Mouse (Mus musculus) embryonic facial prominence, embryonic 11.5 days (tissue): Measurements from ENCODE around the gene Slc7a1. TPM values are rescaled to one million over a fixed set of nuclear protein-coding genes. Genes with fewer than 3 reads are reported as not detected.
"Not testable (repeated sequence)": the region's sequence is repeated elsewhere in the genome, so short reads cannot be mapped to it uniquely, and the experiment has no call there.

ENCODE experiments used
- ATAC-seq: fragments of 200-750 bp; cut with Nextera tagmentation; replicated peaks from 2 replicates; pipeline ENCODE4 v1.8.0; 2017; ENCODE audit warnings: low read depth; ENCODE audit not compliant: insufficient number of reproducible peaks, low FRiP score, low TSS enrichment
- DNase-seq: peaks from one replicate; pipeline ENCODE4 v3.0.0-alpha.2; 2015; ENCODE audit warnings: low spot score
- H3K27ac ChIP-seq: fragments of 300-500 bp; sonication (generic); replicated peaks from 2 replicates; pipeline ENCODE4 v1.5.1; 2014; ENCODE audit warnings: mild to moderate bottlenecking, low read depth, low read length, control low read depth
- H3K27me3 ChIP-seq: fragments of 300-500 bp; sonication (generic); 2 replicates; pipeline ENCODE4 v1.6.1; 2014; ENCODE audit warnings: mild to moderate bottlenecking, low read length, moderate library complexity, mixed read lengths; ENCODE audit not compliant: control insufficient read depth, insufficient read depth
- H3K36me3 ChIP-seq: fragments of 300-500 bp; sonication (generic); replicated peaks from 2 replicates; pipeline ENCODE4 v1.6.1; 2014; ENCODE audit warnings: low read depth, mild to moderate bottlenecking, low read length, moderate library complexity, mixed read lengths; ENCODE audit not compliant: control insufficient read depth, insufficient read depth
- H3K4me1 ChIP-seq: fragments of 300-500 bp; sonication (generic); 2 replicates; pipeline ENCODE4 v1.6.1; 2014; ENCODE audit warnings: low read length, mixed read lengths; ENCODE audit not compliant: control insufficient read depth, insufficient read depth
- H3K4me2 ChIP-seq: fragments of 300-500 bp; sonication (generic); 2 replicates; pipeline ENCODE4 v1.6.1; 2014; ENCODE audit warnings: low read depth, mild to moderate bottlenecking, control low read depth, low read length, moderate library complexity
- H3K4me3 ChIP-seq: fragments of 300-500 bp; sonication (generic); 2 replicates; pipeline ENCODE4 v1.5.1; 2014; ENCODE audit warnings: low read depth, low read length, control low read depth
- H3K9ac ChIP-seq: fragments of 300-500 bp; sonication (generic); replicated peaks from 2 replicates; pipeline ENCODE4 v1.6.1; 2014; ENCODE audit warnings: mild to moderate bottlenecking, control low read depth, low read length
- H3K9me3 ChIP-seq: fragments of 300-500 bp; sonication (generic); replicated peaks from 2 replicates; pipeline ENCODE4 v1.6.1; 2016; ENCODE audit warnings: mild to moderate bottlenecking, low read length, inconsistent platforms, mixed read lengths; ENCODE audit not compliant: control insufficient read depth
- WGBS: fragments of 180-500 bp; shearing (Covaris S2); extraction: QIAGEN DNeasy Blood & Tissue Kit; methylation state at CpG from one replicate; pipeline ENCODE4 v1.1.7; 2014; 5-methylcytosine and 5-hydroxymethylcytosine counted together
- polyA plus RNA-seq: library from polyadenylated mRNA; unstranded; fragments of >200 nt; fragmentation: Nextera tagmentation; extraction: Ambion mirVana; gene quantifications from 2 replicates; pipeline ENCODE4 v1.2.1, GENCODE M21; 2014

Gene Slc7a1
- polyA plus RNA-seq, 1 experiment from 2014 or later: 10.9 TPM

GRCm38 (mm10) chr5:148328982-148329381 is 70.7 kb downstream of the Slc7a1 start:
- Histone ChIP-seq H3K9ac (no peak overlapping the region), H3K4me1 (no peaks in the 10 kb centered on the region), H3K36me3 (no peaks in the 10 kb centered on the region), H3K27ac (no peak overlapping the region), H3K9me3 (no peaks in the 10 kb centered on the region), H3K27me3 (no peaks in the 10 kb centered on the region), H3K4me2 (no peak overlapping the region), H3K4me3 (no peak overlapping the region)
- ATAC-seq: no peak
- no peak for DNase-seq
- WGBS: 93% methylated on average over 3 of the region's 3 CpGs

- not testable (repeated sequence) for H3K27me3 ChIP-seq, ATAC-seq, H3K27ac ChIP-seq, H3K36me3 ChIP-seq, H3K4me3 ChIP-seq, H3K4me2 ChIP-seq, H3K4me1 ChIP-seq, DNase-seq, H3K9me3 ChIP-seq, H3K9ac ChIP-seq
- 86% methylated on average over 9 of the region's 9 CpGs for WGBS
Measured at GRCm38 (mm10) chr5:148326295-148326694, 73.4 kb downstream of the Slc7a1 start.

GRCm38 (mm10) chr5:148325317-148325885 is 74.3 kb downstream of the Slc7a1 start:
- WGBS: 53% methylated on average over 4 of the region's 4 CpGs
- H3K4me2 ChIP-seq: no peak overlapping the region
- H3K36me3 ChIP-seq: no peaks in the 10 kb centered on the region
- no peaks in the 10 kb centered on the region for H3K27me3 ChIP-seq
- no peak overlapping the region for H3K4me3 ChIP-seq
- ATAC-seq (no peak), DNase-seq (peak; percentile 74)
- H3K9ac ChIP-seq: no peak overlapping the region
- H3K27ac ChIP-seq: no peak overlapping the region
- H3K4me1 ChIP-seq: no peaks in the 10 kb centered on the region
- no peaks in the 10 kb centered on the region for H3K9me3 ChIP-seq

GRCm38 (mm10) chr5:148314931-148315330 is 84.8 kb downstream of the Slc7a1 start:
- H3K36me3 ChIP-seq: no peaks in the 10 kb centered on the region
- H3K9ac ChIP-seq: no peak overlapping the region
- no peaks in the 10 kb centered on the region for H3K9me3 ChIP-seq
- no peaks in the 10 kb centered on the region for H3K27me3 ChIP-seq
- DNase-seq (no peak), ATAC-seq (no peak)
- WGBS: 89% methylated on average over 5 of the region's 5 CpGs
- no peak overlapping the region for H3K4me2 ChIP-seq
- no peak overlapping the region for H3K27ac ChIP-seq
- no peak overlapping the region for H3K4me3 ChIP-seq
- no peaks in the 10 kb centered on the region for H3K4me1 ChIP-seq

GRCm38 (mm10) chr5:148312443-148312842 is 87.3 kb downstream of the Slc7a1 start:
- H3K9ac ChIP-seq: no peak overlapping the region
- DNase-seq (no peak), ATAC-seq (no peak)
- H3K4me3 ChIP-seq: no peak overlapping the region
- H3K27me3 ChIP-seq: no peaks in the 10 kb centered on the region
- H3K9me3 ChIP-seq: no peaks in the 10 kb centered on the region
- H3K27ac ChIP-seq: no peak overlapping the region
- no peak overlapping the region for H3K4me2 ChIP-seq
- H3K4me1 ChIP-seq: no peaks in the 10 kb centered on the region
- H3K36me3 ChIP-seq: no peaks in the 10 kb centered on the region
- 46% methylated on average over 2 of the region's 2 CpGs for WGBS

- Histone ChIP-seq H3K4me1 (no peaks in the 10 kb centered on the region), H3K4me2 (no peak overlapping the region), H3K9me3 (no peaks in the 10 kb centered on the region), H3K27me3 (no peaks in the 10 kb centered on the region), H3K27ac (no peak overlapping the region), H3K9ac (no peak overlapping the region), H3K4me3 (no peak overlapping the region), H3K36me3 (no peaks in the 10 kb centered on the region)
- 72% methylated on average over 10 of the region's 10 CpGs for WGBS
- ATAC-seq (no peak), DNase-seq (no peak)
Measured at GRCm38 (mm10) chr5:148310790-148311189, 88.9 kb downstream of the Slc7a1 start.

GRCm38 (mm10) chr5:148304112-148304511 is 95.6 kb downstream of the Slc7a1 start:
- Histone ChIP-seq H3K27ac (no peak overlapping the region), H3K4me1 (no peaks in the 10 kb centered on the region), H3K36me3 (no peaks in the 10 kb centered on the region), H3K4me2 (no peak overlapping the region), H3K4me3 (no peak overlapping the region), H3K9me3 (no peaks in the 10 kb centered on the region), H3K9ac (no peak overlapping the region), H3K27me3 (no peaks in the 10 kb centered on the region)
- DNase-seq (no peak), ATAC-seq (no peak)
- 89% methylated on average over 2 of the region's 2 CpGs for WGBS

- DNase-seq: no peak
Measured at GRCm38 (mm10) chr5:148302968-148303367, 96.7 kb downstream of the Slc7a1 start.

More at GRCm38 (mm10) chr5:148302968-148303367, 96.7 kb downstream of the Slc7a1 start:
- no peak overlapping the region for H3K27ac ChIP-seq
- no peaks in the 10 kb centered on the region for H3K9me3 ChIP-seq
- no peaks in the 10 kb centered on the region for H3K27me3 ChIP-seq
- H3K9ac ChIP-seq: no peak overlapping the region
- ATAC-seq: no peak
- H3K4me3 ChIP-seq: no peak overlapping the region
- no peaks in the 10 kb centered on the region for H3K36me3 ChIP-seq
- WGBS: 83% methylated on average over 11 of the region's 11 CpGs
- no peaks in the 10 kb centered on the region for H3K4me1 ChIP-seq
- H3K4me2 ChIP-seq: no peak overlapping the region
